Mouse (Mus musculus): Measurements from ENCODE around the gene Plch1.

The Plch1 gene

GRCm38 (mm10) chr3:63899309-63899695, at the start of gene Plch1:
TSS of gene Plch1 (minus strand) at chr3:63899472.
- in situ Hi-C loops (cut with MboI, MseI): no loop called here

GRCm38 (mm10) chr3:63941204-63941850, 42.1 kb upstream of the Plch1 start:
- in situ Hi-C loops (cut with MboI, MseI): no loop called here

- in situ Hi-C loops (cut with MboI, MseI): no loop called here
Measured at GRCm38 (mm10) chr3:63938928-63939327, 39.7 kb upstream of the Plch1 start.

- in situ Hi-C loops (cut with MboI, MseI): no loop called here
Measured at GRCm38 (mm10) chr3:63928878-63929859, 29.9 kb upstream of the Plch1 start, which contains the start of gene E130311K13Rik. TSS of gene E130311K13Rik (minus strand) at chr3:63929472.

- in situ Hi-C loops (cut with MboI, MseI): no loop called here
Measured at GRCm38 (mm10) chr3:63919634-63920033, 20.4 kb upstream of the Plch1 start.

GRCm38 (mm10) chr3:63910301-63910700, 11.0 kb upstream of the Plch1 start:
- in situ Hi-C loops (cut with MboI, MseI): no loop called here

- in situ Hi-C loops (cut with MboI, MseI): loop anchor here (10.0 kb wide), 1 partner anchor 350 kb away; no protein-coding TSS in a partner anchor
Measured at GRCm38 (mm10) chr3:63905241-63905640, 6.0 kb upstream of the Plch1 start.

- in situ Hi-C loops (cut with MboI, MseI): loop anchor here (10.0 kb wide), 1 partner anchor 349 kb away; no protein-coding TSS in a partner anchor
Measured at GRCm38 (mm10) chr3:63904157-63904556, 4.9 kb upstream of the Plch1 start.

GRCm38 (mm10) chr3:63900021-63900571, 824 bp upstream of the Plch1 start:
- in situ Hi-C loops (cut with MboI, MseI): loop anchor here (10.0 kb wide), 1 partner anchor 345 kb away; no protein-coding TSS in a partner anchor

- in situ Hi-C loops (cut with MboI, MseI): no loop called here
Measured at GRCm38 (mm10) chr3:63898581-63899308, 527 bp downstream of the Plch1 start.

GRCm38 (mm10) chr3:63897177-63897576, 2.1 kb downstream of the Plch1 start:
- in situ Hi-C loops (cut with MboI, MseI): no loop called here

GRCm38 (mm10) chr3:63896303-63896702, 3.0 kb downstream of the Plch1 start:
- in situ Hi-C loops (cut with MboI, MseI): no loop called here

GRCm38 (mm10) chr3:63895786-63896185, 3.5 kb downstream of the Plch1 start:
- in situ Hi-C loops (cut with MboI, MseI): no loop called here

- in situ Hi-C loops (cut with MboI, MseI): no loop called here
Measured at GRCm38 (mm10) chr3:63893677-63894076, 5.6 kb downstream of the Plch1 start.

GRCm38 (mm10) chr3:63892154-63892553, 7.1 kb downstream of the Plch1 start:
- in situ Hi-C loops (cut with MboI, MseI): no loop called here

GRCm38 (mm10) chr3:63881065-63881464, 18.2 kb downstream of the Plch1 start:
- in situ Hi-C loops (cut with MboI, MseI): no loop called here

GRCm38 (mm10) chr3:63878995-63879666, 20.1 kb downstream of the Plch1 start:
- in situ Hi-C loops (cut with MboI, MseI): no loop called here

GRCm38 (mm10) chr3:63872818-63873217, 26.5 kb downstream of the Plch1 start:
- in situ Hi-C loops (cut with MboI, MseI): no loop called here

- in situ Hi-C loops (cut with MboI, MseI): no loop called here
Measured at GRCm38 (mm10) chr3:63871249-63871648, 28.0 kb downstream of the Plch1 start.

- in situ Hi-C loops (cut with MboI, MseI): no loop called here
Measured at GRCm38 (mm10) chr3:63868285-63868684, 31.0 kb downstream of the Plch1 start.

- in situ Hi-C loops (cut with MboI, MseI): no loop called here
Measured at GRCm38 (mm10) chr3:63865069-63865468, 34.2 kb downstream of the Plch1 start.

Data from T-helper 2 cell (primary cell).